Mouse (Mus musculus): ENCODE measurements at regions not wholly inside any gene's neighbourhood (a gene's known extent, or its start where the extent isn't known, plus 50 kb on each side); places are given as distances from the start of the nearest gene placed in this dataset.

DNA sequence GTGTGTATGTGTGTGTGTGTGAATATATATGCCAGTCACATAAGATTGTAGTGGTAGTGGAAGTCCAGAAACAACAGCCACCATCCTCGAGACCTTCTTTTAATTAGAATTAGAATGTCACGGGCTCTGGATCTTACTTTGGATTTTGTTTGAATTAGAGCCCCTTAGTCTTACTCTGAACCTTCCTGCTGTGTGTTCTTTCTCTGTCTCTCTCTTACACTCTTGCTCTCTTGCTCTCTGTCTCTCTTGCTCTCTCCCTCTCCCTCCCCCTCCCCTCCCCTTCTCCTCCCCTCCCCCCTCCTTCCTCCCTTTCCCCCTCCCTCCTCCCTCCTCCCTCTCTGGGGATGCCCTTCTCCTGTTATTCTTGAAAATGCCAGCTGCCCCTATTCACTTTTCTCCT lies 53.1 kb upstream of the Mdm1 start:
- TF ChIP-seq CTCF (IDR thresholded peaks at IDR 0.05; ENCODE audit: low read depth, low read length) (no peak), POLR2A (IDR thresholded peaks at IDR 0.05; ENCODE audit: extremely low read depth, insufficient read depth, low read length) (no peak)
- Histone ChIP-seq H3K4me1 (ENCODE audit: control insufficient read depth, insufficient read depth, low read length) (no peaks in the 10 kb centered on the region), H3K79me2 (ENCODE audit: control insufficient read depth, insufficient read depth, low read length) (no peaks in the 10 kb centered on the region), H3K27me3 (ENCODE audit: control insufficient read depth, insufficient read depth, low read length) (no peaks in the 10 kb centered on the region), H3K4me3 (ENCODE audit: insufficient read depth, low read depth, low read length) (no peak overlapping the region), H3K36me3 (ENCODE audit: control insufficient read depth, insufficient read depth, low read length) (no peaks in the 10 kb centered on the region), H3K9ac (ENCODE audit: low read depth, low read length) (no peak overlapping the region), H3K27ac (replicated peaks; ENCODE audit: insufficient read depth, low read depth, low read length) (no peak overlapping the region)
- WGBS: 65% methylated on average over 2 of the region's 2 CpGs
- no peak for DNase-seq (ENCODE audit: extremely low read depth, low read depth, low spot score)

DNA sequence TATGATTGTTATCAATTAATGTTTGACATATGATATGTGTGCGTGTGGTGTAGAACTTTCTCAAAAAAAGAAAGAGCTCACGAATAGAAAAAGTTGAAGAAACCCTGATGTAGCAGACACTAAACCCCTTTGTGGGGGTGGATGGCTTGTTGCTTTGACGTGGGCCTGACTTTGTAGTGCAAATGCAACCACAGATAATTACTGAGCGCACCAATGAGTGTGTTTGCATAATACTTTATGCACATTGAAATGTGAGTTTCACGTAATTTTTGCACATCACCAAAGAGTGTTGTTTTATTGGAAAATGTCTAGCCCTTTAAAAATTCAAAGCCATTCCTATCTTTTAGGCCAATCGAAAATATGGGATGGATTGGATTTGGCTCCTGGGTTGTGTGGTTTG lies 51.7 kb upstream of the Mdm1 start:
- no peak for DNase-seq (ENCODE audit: extremely low read depth, low read depth, low spot score)
- H3K36me3 ChIP-seq (ENCODE audit: control insufficient read depth, insufficient read depth, low read length): no peaks in the 10 kb centered on the region
- no peak overlapping the region for H3K27ac ChIP-seq (replicated peaks; ENCODE audit: insufficient read depth, low read depth, low read length)
- no peak overlapping the region for H3K4me3 ChIP-seq (ENCODE audit: insufficient read depth, low read depth, low read length)
- TF ChIP-seq POLR2A (IDR thresholded peaks at IDR 0.05; ENCODE audit: extremely low read depth, insufficient read depth, low read length) (no peak), CTCF (IDR thresholded peaks at IDR 0.05; ENCODE audit: low read depth, low read length) (no peak)
- no peaks in the 10 kb centered on the region for H3K27me3 ChIP-seq (ENCODE audit: control insufficient read depth, insufficient read depth, low read length)
- 83% methylated on average over 6 of the region's 6 CpGs for WGBS
- no peak overlapping the region for H3K9ac ChIP-seq (ENCODE audit: low read depth, low read length)
- no peaks in the 10 kb centered on the region for H3K79me2 ChIP-seq (ENCODE audit: control insufficient read depth, insufficient read depth, low read length)
- H3K4me1 ChIP-seq (ENCODE audit: control insufficient read depth, insufficient read depth, low read length): no peaks in the 10 kb centered on the region

DNA sequence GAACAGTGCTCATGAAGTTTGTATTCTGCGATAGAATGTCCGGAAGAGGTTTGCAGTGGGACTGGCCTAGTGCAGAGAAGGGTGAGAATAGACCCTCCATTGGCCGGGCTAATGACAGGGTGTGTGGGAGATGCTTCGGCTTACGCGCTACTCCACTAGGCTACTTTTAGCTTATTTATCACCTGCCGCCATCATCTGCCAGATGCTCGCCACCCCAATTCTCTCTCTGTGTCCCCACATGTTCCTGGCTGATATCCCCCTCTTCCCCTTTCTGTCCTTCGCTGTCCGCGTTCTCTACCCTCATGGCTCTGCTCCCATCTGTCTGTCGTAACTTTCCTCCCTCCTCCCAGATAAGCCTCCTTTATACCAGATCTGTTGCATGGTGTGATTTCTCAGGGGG lies 50.1 kb upstream of the Mdm1 start:
- 91% methylated on average over 12 of the region's 12 CpGs for WGBS
- no peak overlapping the region for H3K4me3 ChIP-seq (ENCODE audit: insufficient read depth, low read depth, low read length)
- no peaks in the 10 kb centered on the region for H3K79me2 ChIP-seq (ENCODE audit: control insufficient read depth, insufficient read depth, low read length)
- H3K27me3 ChIP-seq (ENCODE audit: control insufficient read depth, insufficient read depth, low read length): no peaks in the 10 kb centered on the region
- H3K36me3 ChIP-seq (ENCODE audit: control insufficient read depth, insufficient read depth, low read length): no peaks in the 10 kb centered on the region
- H3K9ac ChIP-seq (ENCODE audit: low read depth, low read length): no peak overlapping the region
- TF ChIP-seq POLR2A (IDR thresholded peaks at IDR 0.05; ENCODE audit: extremely low read depth, insufficient read depth, low read length) (no peak), CTCF (IDR thresholded peaks at IDR 0.05; ENCODE audit: low read depth, low read length) (no peak)
- H3K27ac ChIP-seq (replicated peaks; ENCODE audit: insufficient read depth, low read depth, low read length): no peak overlapping the region
- DNase-seq (ENCODE audit: extremely low read depth, low read depth, low spot score): no peak
- no peaks in the 10 kb centered on the region for H3K4me1 ChIP-seq (ENCODE audit: control insufficient read depth, insufficient read depth, low read length)
